Mouse (Mus musculus): Measurements from ENCODE around the gene Acp4. TPM values are rescaled to one million over a fixed set of nuclear protein-coding genes. Genes with fewer than 3 reads are reported as not detected.
A peak's percentile ranks its signal among the peaks of the same experiment; 100 is the strongest.
"Not testable (repeated sequence)": the region's sequence is repeated elsewhere in the genome, so short reads cannot be mapped to it uniquely, and the experiment has no call there.

Acp4 gene
- polyA plus RNA-seq, 1 experiment: not detected

DNA sequence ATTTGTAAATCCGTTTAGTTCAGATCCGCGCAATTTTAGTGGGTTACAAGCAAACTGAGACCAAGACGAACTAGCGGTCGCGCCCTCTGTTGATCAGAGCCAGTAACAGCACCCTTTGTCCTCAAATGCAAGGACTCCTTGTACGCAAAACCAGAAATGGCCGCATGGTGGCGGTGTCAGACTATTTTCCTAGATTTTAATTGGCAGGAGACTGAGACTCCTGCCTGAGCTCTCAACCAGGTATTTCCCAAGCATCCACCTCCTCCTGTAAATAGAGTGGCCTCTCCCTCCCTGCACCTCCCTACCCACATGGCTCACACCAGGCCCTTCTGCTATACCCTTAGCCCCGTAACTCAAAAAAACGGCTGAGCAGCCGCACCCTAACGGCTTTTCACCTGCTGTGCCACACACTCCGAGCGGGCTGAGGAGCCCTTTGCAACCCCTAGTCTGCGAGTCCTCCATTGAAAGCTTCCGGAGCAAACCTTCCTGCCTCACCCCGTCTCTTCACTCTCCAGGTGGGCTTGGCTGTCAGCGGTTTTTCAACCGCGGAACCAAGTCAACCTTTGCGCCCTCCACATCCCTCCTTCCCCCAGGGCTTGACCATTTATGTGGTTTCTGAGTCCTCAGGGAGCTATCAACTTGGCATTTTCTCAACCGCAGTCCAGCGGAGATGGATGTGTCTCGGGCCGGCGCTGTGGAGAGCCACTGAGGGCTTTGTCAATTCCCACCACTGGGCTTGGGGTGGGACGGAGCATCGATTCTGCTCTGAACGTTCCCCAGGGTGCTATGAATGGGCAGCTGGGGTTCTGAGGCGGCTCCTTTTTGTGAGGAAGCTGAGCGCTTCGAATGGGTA is 5.8 kb upstream of the Acp4 start:
- no peaks in the 10 kb centered on the region for H3K27me3 ChIP-seq (ENCODE audit: control insufficient read depth, insufficient read depth, low read length)

DNA sequence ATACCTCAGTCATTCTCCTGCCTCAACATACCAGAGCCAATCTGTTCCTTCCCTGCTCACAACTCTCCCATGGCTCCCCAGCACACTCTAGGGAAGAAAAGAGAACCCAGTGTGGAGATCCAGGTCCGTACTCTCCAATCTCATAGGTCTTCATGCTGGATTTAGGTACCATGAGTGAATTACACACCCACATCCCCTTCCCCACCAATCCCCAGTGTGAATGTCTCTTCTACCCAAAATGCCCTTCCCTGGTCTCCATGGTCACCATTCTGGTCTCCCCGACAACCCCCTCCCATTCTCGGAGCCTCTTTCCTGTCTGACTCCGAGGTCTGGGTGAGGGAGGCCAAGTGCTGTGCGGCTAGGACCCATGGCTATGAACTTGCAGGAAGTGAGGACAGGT is 4.0 kb upstream of the Acp4 start, which contains the start of gene Gm15517:
Gene Gm15517, plus strand, starts transcription at position 301 of the 400 bp plus-strand sequence.
- no peak for DNase-seq (ENCODE audit: low read depth in 1 of 2, low spot score in 2 of 2)
- Histone ChIP-seq H3K4me3 (ENCODE audit: extremely low read depth, insufficient read depth, insufficient read length) (no peak within 1 kb of the TSS), H3K27me3 (ENCODE audit: control insufficient read depth, insufficient read depth, low read length) (no peaks in the 10 kb centered on the region), H3K4me1 (ENCODE audit: control insufficient read depth, insufficient read depth, insufficient read length) (no peaks in the 10 kb centered on the region), H3K36me3 (ENCODE audit: control insufficient read depth, insufficient read depth, low read length) (no peaks in the 10 kb centered on the region), H3K27ac (ENCODE audit: insufficient read depth, low read length) (no peak within 1 kb of the TSS)
- no peak for TF ChIP-seq POLR2A (IDR thresholded peaks at IDR 0.05; ENCODE audit: low read depth, low read length)
- TF ChIP-seq CTCF (IDR thresholded peaks at IDR 0.05; ENCODE audit: extremely low read depth, insufficient read depth, insufficient read length, insufficient replicate concordance): no peak
- WGBS: 44% methylated on average over 5 of the region's 5 CpGs

More for the DNA sequence above, 5.8 kb upstream of the Acp4 start:
- H3K4me1 ChIP-seq (ENCODE audit: control insufficient read depth, insufficient read depth, insufficient read length): no peaks in the 10 kb centered on the region
- 2% methylated on average over 34 of the region's 34 CpGs for WGBS
- TF ChIP-seq CTCF (IDR thresholded peaks at IDR 0.05; ENCODE audit: extremely low read depth, insufficient read depth, insufficient read length, insufficient replicate concordance) (peak; percentile 85; the same call in 1 of the 2 replicates), POLR2A (IDR thresholded peaks at IDR 0.05; ENCODE audit: low read depth, low read length) (no peak)
- no peak overlapping the region for H3K27ac ChIP-seq (ENCODE audit: insufficient read depth, low read length)
- H3K4me3 ChIP-seq (ENCODE audit: extremely low read depth, insufficient read depth, insufficient read length): no peak overlapping the region; the same call in 1 of the 2 replicates
- no peaks in the 10 kb centered on the region for H3K36me3 ChIP-seq (ENCODE audit: control insufficient read depth, insufficient read depth, low read length)
- DNase-seq (ENCODE audit: low read depth in 1 of 2, low spot score in 2 of 2): peak; percentile 78 to 92

GRCm38 (mm10) chr7:44260410-44260809 is 3.2 kb upstream of the Acp4 start:
- TF ChIP-seq CTCF (IDR thresholded peaks at IDR 0.05; ENCODE audit: extremely low read depth, insufficient read depth, insufficient read length, insufficient replicate concordance): no peak
- TF ChIP-seq POLR2A (IDR thresholded peaks at IDR 0.05; ENCODE audit: low read depth, low read length): no peak
- Histone ChIP-seq H3K27me3 (ENCODE audit: control insufficient read depth, insufficient read depth, low read length) (no peaks in the 10 kb centered on the region), H3K27ac (ENCODE audit: insufficient read depth, low read length) (no peak overlapping the region), H3K4me3 (ENCODE audit: extremely low read depth, insufficient read depth, insufficient read length) (no peak overlapping the region), H3K36me3 (ENCODE audit: control insufficient read depth, insufficient read depth, low read length) (no peaks in the 10 kb centered on the region), H3K4me1 (ENCODE audit: control insufficient read depth, insufficient read depth, insufficient read length) (no peaks in the 10 kb centered on the region)
- WGBS: 84% methylated on average over 6 of the region's 6 CpGs
- DNase-seq (ENCODE audit: low read depth in 1 of 2, low spot score in 2 of 2): no peak

DNA sequence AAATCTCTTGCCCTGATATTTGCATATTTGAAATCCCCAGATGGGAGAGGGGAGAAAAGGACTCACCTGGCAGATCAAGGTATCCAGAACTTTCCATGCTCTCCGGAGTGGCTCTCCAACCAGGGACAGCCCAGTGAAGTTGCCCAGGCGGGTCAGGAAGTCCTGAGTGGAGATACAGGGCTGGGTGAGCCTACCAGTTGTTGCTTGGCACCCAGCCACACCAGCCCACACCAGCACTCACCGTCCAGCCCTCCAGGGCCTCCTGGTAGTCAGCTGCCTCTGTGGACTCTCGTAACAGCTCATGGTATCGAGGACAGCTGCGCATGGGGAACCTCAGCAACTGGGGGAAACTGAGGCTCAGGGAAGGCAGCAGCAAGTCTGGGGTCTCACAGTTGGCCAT is 2.2 kb downstream of the Acp4 start:
- Histone ChIP-seq H3K4me1 (ENCODE audit: control insufficient read depth, insufficient read depth, insufficient read length) (no peaks in the 10 kb centered on the region), H3K27me3 (ENCODE audit: control insufficient read depth, insufficient read depth, low read length) (no peaks in the 10 kb centered on the region), H3K27ac (ENCODE audit: insufficient read depth, low read length) (no peak overlapping the region), H3K4me3 (ENCODE audit: extremely low read depth, insufficient read depth, insufficient read length) (no peak overlapping the region), H3K36me3 (ENCODE audit: control insufficient read depth, insufficient read depth, low read length) (peaks cover 16% of the 10 kb centered on the region)
- no peak for DNase-seq (ENCODE audit: low read depth in 1 of 2, low spot score in 2 of 2)
- WGBS: 74% methylated on average over 6 of the region's 6 CpGs
- TF ChIP-seq CTCF (IDR thresholded peaks at IDR 0.05; ENCODE audit: extremely low read depth, insufficient read depth, insufficient read length, insufficient replicate concordance): no peak
- no peak for TF ChIP-seq POLR2A (IDR thresholded peaks at IDR 0.05; ENCODE audit: low read depth, low read length)

GRCm38 (mm10) chr7:44253023-44253616 is 4.1 kb downstream of the Acp4 start:
- WGBS: 85% methylated on average over 15 of the region's 15 CpGs
- no peaks in the 10 kb centered on the region for H3K4me1 ChIP-seq (ENCODE audit: control insufficient read depth, insufficient read depth, insufficient read length)
- TF ChIP-seq CTCF (IDR thresholded peaks at IDR 0.05; ENCODE audit: extremely low read depth, insufficient read depth, insufficient read length, insufficient replicate concordance): no peak
- TF ChIP-seq POLR2A (IDR thresholded peaks at IDR 0.05; ENCODE audit: low read depth, low read length): no peak

DNA sequence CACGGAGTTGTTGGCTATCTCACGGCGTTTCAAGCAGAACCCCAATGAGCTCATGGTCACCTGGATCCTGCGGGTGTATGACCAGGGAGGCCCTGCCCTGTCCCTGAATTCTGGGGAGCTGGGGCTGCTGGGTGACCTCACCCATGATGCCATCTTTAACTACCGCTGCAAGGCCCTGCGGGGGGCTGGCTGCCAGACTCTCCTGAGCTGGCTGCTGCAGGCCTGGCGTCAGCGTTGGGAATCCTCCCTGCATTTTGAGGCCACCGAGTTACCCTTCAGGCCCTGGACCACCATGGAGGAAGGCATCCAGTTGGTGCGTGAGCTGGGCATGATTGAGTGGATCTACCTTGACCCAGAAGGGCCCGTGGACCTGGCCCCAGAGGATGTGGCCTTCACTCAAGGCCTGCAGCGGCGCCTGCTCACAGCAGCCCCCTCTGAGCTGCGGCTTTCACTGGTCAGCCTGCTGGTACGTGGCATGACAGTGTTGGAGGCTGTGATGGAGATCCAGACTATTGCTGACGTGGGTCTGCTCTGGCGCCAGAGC is 6.4 kb downstream of the Acp4 start:
- peaks cover 22% of the 10 kb centered on the region for H3K36me3 ChIP-seq (ENCODE audit: control insufficient read depth, insufficient read depth, low read length)
- not testable (repeated sequence) for H3K4me1 ChIP-seq (ENCODE audit: control insufficient read depth, insufficient read depth, insufficient read length)
- 93% methylated on average over 17 of the region's 17 CpGs for WGBS

More at GRCm38 (mm10) chr7:44253023-44253616, 4.1 kb downstream of the Acp4 start:
- Histone ChIP-seq H3K36me3 (ENCODE audit: control insufficient read depth, insufficient read depth, low read length) (peaks cover 22% of the 10 kb centered on the region), H3K27ac (ENCODE audit: insufficient read depth, low read length) (no peak overlapping the region), H3K4me3 (ENCODE audit: extremely low read depth, insufficient read depth, insufficient read length) (no peak overlapping the region), H3K27me3 (ENCODE audit: control insufficient read depth, insufficient read depth, low read length) (no peaks in the 10 kb centered on the region)
- DNase-seq (ENCODE audit: low read depth in 1 of 2, low spot score in 2 of 2): no peak

More for the DNA sequence above, 6.4 kb downstream of the Acp4 start:
- H3K4me3 ChIP-seq (ENCODE audit: extremely low read depth, insufficient read depth, insufficient read length); H3K27ac ChIP-seq (ENCODE audit: insufficient read depth, low read length); DNase-seq (ENCODE audit: low read depth in 1 of 2, low spot score in 2 of 2); H3K27me3 ChIP-seq (ENCODE audit: control insufficient read depth, insufficient read depth, low read length): not testable (repeated sequence)

All from spleen, adult 2 months (tissue).